Mouse (Mus musculus) cerebellum, postnatal 36 days (tissue): Measurements from ENCODE around the gene Cacna1a.
"Not testable (repeated sequence)": the region's sequence is repeated elsewhere in the genome, so short reads cannot be mapped to it uniquely, and the experiment has no call there.

Source experiments
- DNase-seq, 2 experiments: peaks; one replicate each; pipeline ENCODE4 v3.0.0; 2021 to 2022; ENCODE audit warnings: mixed read lengths in 2 of 2

The Cacna1a gene

GRCm38 (mm10) chr8:84474456-84474855 is 86.2 kb downstream of the Cacna1a start:
- no peak for DNase-seq

GRCm38 (mm10) chr8:84477341-84477740 is 89.1 kb downstream of the Cacna1a start:
- DNase-seq = no peak

- no peak for DNase-seq
These were observed 94.8 kb downstream of the Cacna1a start for GRCm38 (mm10) chr8:84483004-84483403.

GRCm38 (mm10) chr8:84485366-84485765 is 97.1 kb downstream of the Cacna1a start:
- no peak for DNase-seq

- DNase-seq = peak; percentile 99
These were observed 97.6 kb downstream of the Cacna1a start for GRCm38 (mm10) chr8:84485864-84486263.

- DNase-seq = peak; percentile 58 to 62
These were observed 101.0 kb downstream of the Cacna1a start for GRCm38 (mm10) chr8:84489223-84489622.

GRCm38 (mm10) chr8:84494541-84495084 is 106.4 kb downstream of the Cacna1a start:
- peak; percentile 69 to 81 for DNase-seq

- no peak for DNase-seq
These were observed 112.9 kb downstream of the Cacna1a start for GRCm38 (mm10) chr8:84501181-84501580.

GRCm38 (mm10) chr8:84501671-84502308 is 113.5 kb downstream of the Cacna1a start:
- DNase-seq = no peak

GRCm38 (mm10) chr8:84502638-84503037 is 114.4 kb downstream of the Cacna1a start:
- peak; percentile 66 to 72 for DNase-seq

- DNase-seq = no peak
These were observed 119.0 kb downstream of the Cacna1a start for GRCm38 (mm10) chr8:84507220-84507619.

- not testable (repeated sequence) for DNase-seq
These were observed 121.5 kb downstream of the Cacna1a start for GRCm38 (mm10) chr8:84509764-84510163.

GRCm38 (mm10) chr8:84511621-84512020 is 123.4 kb downstream of the Cacna1a start:
- peak; percentile 51 to 53 for DNase-seq

- DNase-seq = peak; percentile 68 to 69
These were observed 125.5 kb downstream of the Cacna1a start for GRCm38 (mm10) chr8:84513765-84514164.

GRCm38 (mm10) chr8:84518180-84518579 is 129.9 kb downstream of the Cacna1a start:
- no peak for DNase-seq

- DNase-seq = no peak
These were observed 130.5 kb downstream of the Cacna1a start for GRCm38 (mm10) chr8:84518720-84519119.

GRCm38 (mm10) chr8:84519767-84520626 is 131.8 kb downstream of the Cacna1a start:
- DNase-seq = no peak

- DNase-seq = no peak
These were observed 132.8 kb downstream of the Cacna1a start for GRCm38 (mm10) chr8:84520999-84521398.

- no peak for DNase-seq
These were observed 139.8 kb downstream of the Cacna1a start for GRCm38 (mm10) chr8:84528036-84528435.

- peak; percentile 42 to 56 for DNase-seq
These were observed 141.3 kb downstream of the Cacna1a start for GRCm38 (mm10) chr8:84529548-84529947.

- DNase-seq = no peak
These were observed 144.5 kb downstream of the Cacna1a start for GRCm38 (mm10) chr8:84532725-84533124.

GRCm38 (mm10) chr8:84533341-84533740 is 145.1 kb downstream of the Cacna1a start:
- no peak for DNase-seq

- DNase-seq = no peak
These were observed 148.7 kb downstream of the Cacna1a start for GRCm38 (mm10) chr8:84536917-84537316.

GRCm38 (mm10) chr8:84539376-84539775 is 151.1 kb downstream of the Cacna1a start:
- no peak for DNase-seq
